15 mouse cellular contexts compared by ENCODE assay signal in the genomic region with DNA sequence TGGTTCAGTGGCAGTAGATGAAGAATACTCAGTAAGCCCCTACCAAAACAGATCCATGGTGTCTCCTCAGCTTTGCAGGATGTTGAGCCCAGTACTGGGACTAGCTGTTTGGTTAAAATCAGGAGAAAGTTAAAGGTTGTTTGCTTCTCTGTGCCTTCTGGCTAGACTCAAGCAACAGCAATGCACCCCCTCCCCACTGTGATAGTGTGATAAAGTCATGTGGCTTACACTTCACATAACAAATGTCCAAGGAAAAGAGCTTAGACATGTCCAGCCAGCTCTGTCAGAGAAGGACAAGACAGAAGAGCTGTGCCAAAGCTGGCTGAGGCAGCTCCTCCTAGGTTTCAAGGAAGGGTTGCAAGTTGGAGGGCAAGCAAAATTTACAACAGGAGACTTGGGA.
DNase-seq lines count a peak whose midpoint lies in the region; ATAC-seq and TF ChIP-seq lines count a peak whose summit lies in the region.
"Had no signal": no experiment of that assay in that cellular context is flagged by ENCODE, and none has a peak within 500 bp of the region (broad histone marks: within the 10 kb centered on the region; RNA-seq: fewer than 3 reads in every experiment).

No protein-coding gene starts in this region.

- no peak for TF ChIP-seq CTCF in heart, postnatal 0 days (IDR thresholded peaks at IDR 0.05; ENCODE audit: low read depth)
- TF ChIP-seq CTCF in lung, embryonic 14.5 days (IDR thresholded peaks at IDR 0.05; ENCODE audit: low read depth), result no peak
- no peak for TF ChIP-seq CTCF in gastrocnemius, adult 2 months (IDR thresholded peaks at IDR 0.05)

- H3K4me3 ChIP-seq in heart, postnatal 0 days (ENCODE audit: low read depth, low read length), result no peak overlapping the region
- no peak overlapping the region for H3K4me3 ChIP-seq in heart, embryonic 10.5 days
- H3K4me3 ChIP-seq in lung, embryonic 14.5 days (ENCODE audit: low read depth, low read length), result no peak overlapping the region
- H3K4me3 ChIP-seq in gastrocnemius, adult 2 months, result no peak overlapping the region
- H3K4me3 ChIP-seq: forebrain, embryonic 12.5 days; hindbrain, embryonic 15.5 days; midbrain, embryonic 13.5 days; myocyte had no signal

- H3K4me1 ChIP-seq in heart, postnatal 0 days (ENCODE audit: control insufficient read depth, insufficient read depth), result peaks cover 4% of the 10 kb centered on the region; the same call in 1 of the 2 replicates
- H3K4me1 ChIP-seq in heart, embryonic 10.5 days, result no peaks in the 10 kb centered on the region
- no peaks in the 10 kb centered on the region; the same call in 1 of the 2 replicates for H3K4me1 ChIP-seq in lung, embryonic 14.5 days (ENCODE audit: insufficient read depth)
- H3K4me1 ChIP-seq: forebrain, embryonic 12.5 days; hindbrain, embryonic 15.5 days; midbrain, embryonic 13.5 days had no signal

- no peak overlapping the region for H3K9ac ChIP-seq in heart, postnatal 0 days (replicated peaks; ENCODE audit: low read depth, low read length)
- no peak overlapping the region for H3K9ac ChIP-seq in lung, embryonic 14.5 days
- H3K9ac ChIP-seq: forebrain, embryonic 12.5 days; hindbrain, embryonic 15.5 days; midbrain, embryonic 13.5 days had no signal

- H3K4me2 ChIP-seq in heart, postnatal 0 days (ENCODE audit: low read depth, low read length), result no peak overlapping the region
- H3K4me2 ChIP-seq in lung, embryonic 14.5 days, result no peak overlapping the region
- H3K4me2 ChIP-seq: forebrain, embryonic 12.5 days; hindbrain, embryonic 15.5 days; midbrain, embryonic 13.5 days had no signal

- intact Hi-C loops in gastrocnemius, adult 2 months (cut with DNase I), result no loop called here

- H3K27ac ChIP-seq in heart, postnatal 0 days (ENCODE audit: low read depth), result peak overlapping the region; percentile 38; the same call in 1 of the 2 replicates
- no peak overlapping the region for H3K27ac ChIP-seq in heart, embryonic 10.5 days
- peak overlapping the region; percentile 77 for H3K27ac ChIP-seq in lung, embryonic 14.5 days (ENCODE audit: low read depth)
- H3K27ac ChIP-seq in gastrocnemius, adult 2 months, result no peak overlapping the region
- H3K27ac ChIP-seq: forebrain, embryonic 12.5 days; hindbrain, embryonic 15.5 days; midbrain, embryonic 13.5 days had no signal

- no peak for DNase-seq in heart, postnatal 0 days (ENCODE audit: low spot score)
- no peak for DNase-seq in heart, embryonic 10.5 days (ENCODE audit: low spot score)
- peak; percentile 78 for DNase-seq in lung, embryonic 14.5 days
- no peak for DNase-seq in lung, adult 18-20 months
- peak; percentile 50 for DNase-seq in lung, postnatal 36 days
- DNase-seq in gastrocnemius, adult 2 months, result no peak
- DNase-seq in right cerebral cortex, adult 18-20 months, result no peak
- DNase-seq: cerebellum, postnatal 14 days; embryo, embryonic 11 days; kidney, adult 8-10 months; left cerebral cortex, postnatal 4 days had no signal

- TF ChIP-seq EP300 in heart, postnatal 0 days (IDR thresholded peaks at IDR 0.05; ENCODE audit: low read depth), result no peak

- no peaks in the 10 kb centered on the region for H3K9me3 ChIP-seq in heart, postnatal 0 days (replicated peaks; ENCODE audit: control insufficient read depth, low read length)
- no peaks in the 10 kb centered on the region for H3K9me3 ChIP-seq in heart, embryonic 10.5 days
- H3K9me3 ChIP-seq in lung, embryonic 14.5 days (ENCODE audit: low read depth, low read length), result no peaks in the 10 kb centered on the region
- H3K9me3 ChIP-seq: forebrain, embryonic 12.5 days; hindbrain, embryonic 15.5 days; midbrain, embryonic 13.5 days had no signal

- no peak for ATAC-seq in heart, postnatal 0 days (ENCODE audit: insufficient read depth, low read depth)
- ATAC-seq in lung, embryonic 14.5 days (ENCODE audit: insufficient read depth), result peak; percentile 84
- ATAC-seq: midbrain, embryonic 13.5 days had no signal

- peaks cover 82% of the 10 kb centered on the region for H3K36me3 ChIP-seq in heart, postnatal 0 days (replicated peaks; ENCODE audit: control insufficient read depth, insufficient read depth, low read length)
- H3K36me3 ChIP-seq in heart, embryonic 10.5 days, result peaks cover 46% of the 10 kb centered on the region; the same call in 1 of the 2 replicates
- peaks cover 46% of the 10 kb centered on the region for H3K36me3 ChIP-seq in lung, embryonic 14.5 days (ENCODE audit: insufficient read depth)

- no peaks in the 10 kb centered on the region for H3K27me3 ChIP-seq in heart, postnatal 0 days (ENCODE audit: control insufficient read depth, insufficient read depth, low read length)
- H3K27me3 ChIP-seq in heart, embryonic 10.5 days (ENCODE audit: insufficient read depth, poor library complexity, severe bottlenecking), result no peaks in the 10 kb centered on the region
- no peaks in the 10 kb centered on the region for H3K27me3 ChIP-seq in lung, embryonic 14.5 days (ENCODE audit: insufficient read depth, low read length)
- H3K27me3 ChIP-seq: forebrain, embryonic 12.5 days; hindbrain, embryonic 15.5 days; midbrain, embryonic 13.5 days had no signal

Comparison
In these comparisons a context has a peak if more than half of its experiments do, and no peak if none do; other contexts are left out.
1. DNase-seq: peak in lung, embryonic 14.5 days (single experiment) and lung, postnatal 36 days (single experiment); none in heart, postnatal 0 days (single experiment), heart, embryonic 10.5 days (single experiment), lung, adult 18-20 months (0 of 2), gastrocnemius, adult 2 months (single experiment) and right cerebral cortex, adult 18-20 months (single experiment).
2. H3K27ac ChIP-seq: peak in heart, postnatal 0 days (single experiment) and lung, embryonic 14.5 days (single experiment); none in heart, embryonic 10.5 days (single experiment) and gastrocnemius, adult 2 months (single experiment).